Mouse (Mus musculus) stomach, embryonic 16.5 days (tissue): ENCODE results near the gene Dscaml1. TPM values are rescaled to one million over a fixed set of nuclear protein-coding genes. Genes with fewer than 3 reads are reported as not detected.

Source experiments
- ATAC-seq: fragments of 200-750 bp; cut with Nextera tagmentation; 2 replicates; pipeline ENCODE4 v1.8.0; 2017; ENCODE audit warnings: moderate number of reproducible peaks, moderate TSS enrichment; ENCODE audit not compliant: insufficient read depth, low FRiP score
- H3K27ac ChIP-seq: fragments of 300-500 bp; sonication (generic); 2 replicates; pipeline ENCODE4 v1.5.1; 2014; ENCODE audit warnings: low read length
- H3K27me3 ChIP-seq: fragments of 300-500 bp; sonication (generic); 2 replicates; pipeline ENCODE4 v1.6.1; 2014; ENCODE audit warnings: low read length, control low read depth, mixed read lengths; ENCODE audit not compliant: control insufficient read depth, insufficient read depth
- H3K36me3 ChIP-seq: fragments of 300-500 bp; sonication (generic); 2 replicates; pipeline ENCODE4 v1.6.1; 2014; ENCODE audit warnings: low read length; ENCODE audit not compliant: control insufficient read depth, insufficient read depth
- H3K4me1 ChIP-seq: fragments of 300-500 bp; sonication (generic); 2 replicates; pipeline ENCODE4 v1.6.1; 2014; ENCODE audit warnings: low read length, control low read depth, mixed read lengths; ENCODE audit not compliant: control insufficient read depth, insufficient read depth
- H3K4me2 ChIP-seq: fragments of 300-500 bp; sonication (generic); 2 replicates; pipeline ENCODE4 v1.6.1; 2014; ENCODE audit warnings: low read depth, low read length, mixed read lengths
- H3K4me3 ChIP-seq: fragments of 300-500 bp; sonication (generic); replicated peaks from 2 replicates; pipeline ENCODE4 v1.5.1; 2014; ENCODE audit warnings: mild to moderate bottlenecking, low read length
- H3K9ac ChIP-seq: fragments of 300-500 bp; sonication (generic); 2 replicates; pipeline ENCODE4 v1.6.1; 2014; ENCODE audit warnings: low read length
- H3K9me3 ChIP-seq: fragments of 300-500 bp; sonication (generic); replicated peaks from 2 replicates; pipeline ENCODE4 v1.6.1; 2016; ENCODE audit warnings: low read length, control low read depth; ENCODE audit not compliant: control insufficient read depth
- WGBS: fragments of 180-500 bp; shearing (Covaris S2); extraction: QIAGEN DNeasy Blood & Tissue Kit; methylation state at CpG from one replicate; pipeline ENCODE4 v1.1.7; 2014; 5-methylcytosine and 5-hydroxymethylcytosine counted together
- polyA plus RNA-seq: library from polyadenylated mRNA; unstranded; fragments of >200 nt; fragmentation: Nextera tagmentation; extraction: Ambion mirVana; gene quantifications from 2 replicates; pipeline ENCODE4 v1.2.1, GENCODE M21; 2015

Dscaml1 gene
- polyA plus RNA-seq, 1 experiment from 2014 or later = 0.30 TPM

GRCm38 (mm10) chr9:45415912-45416311 is 10.5 kb upstream of the Dscaml1 start:
- Histone ChIP-seq H3K9ac (no peak overlapping the region), H3K36me3 (no peaks in the 10 kb centered on the region), H3K4me3 (no peak overlapping the region), H3K27ac (no peak overlapping the region), H3K4me1 (peaks cover 4% of the 10 kb centered on the region; the same call in 1 of the 2 replicates), H3K27me3 (no peaks in the 10 kb centered on the region), H3K9me3 (no peaks in the 10 kb centered on the region), H3K4me2 (no peak overlapping the region)
- no peak for ATAC-seq
- 49% methylated on average over 4 of the region's 4 CpGs for WGBS

- Histone ChIP-seq H3K4me3 (peak overlapping the region; percentile 26; the same call in 1 of the 2 replicates), H3K36me3 (no peaks in the 10 kb centered on the region), H3K27ac (no peak overlapping the region), H3K9me3 (no peaks in the 10 kb centered on the region), H3K4me2 (peak overlapping the region; percentile 38), H3K27me3 (no peaks in the 10 kb centered on the region), H3K4me1 (no peaks in the 10 kb centered on the region), H3K9ac (peak overlapping the region; percentile 50; the same call in 1 of the 2 replicates)
- ATAC-seq = peak; percentile 66; the same call in 1 of the 2 replicates
- WGBS = 15% methylated on average over 8 of the region's 8 CpGs
Measured at GRCm38 (mm10) chr9:45417245-45417644, 9.2 kb upstream of the Dscaml1 start.

GRCm38 (mm10) chr9:45418252-45418651 is 8.2 kb upstream of the Dscaml1 start:
- Histone ChIP-seq H3K4me3 (no peak overlapping the region), H3K27me3 (no peaks in the 10 kb centered on the region), H3K27ac (no peak overlapping the region), H3K36me3 (no peaks in the 10 kb centered on the region), H3K4me2 (no peak overlapping the region), H3K4me1 (no peaks in the 10 kb centered on the region), H3K9ac (no peak overlapping the region), H3K9me3 (no peaks in the 10 kb centered on the region)
- 67% methylated on average over 8 of the region's 8 CpGs for WGBS
- ATAC-seq = no peak

GRCm38 (mm10) chr9:45421209-45421608 is 5.2 kb upstream of the Dscaml1 start:
- Histone ChIP-seq H3K4me1 (no peaks in the 10 kb centered on the region), H3K36me3 (no peaks in the 10 kb centered on the region), H3K4me2 (no peak overlapping the region), H3K27ac (no peak overlapping the region), H3K9me3 (no peaks in the 10 kb centered on the region), H3K27me3 (no peaks in the 10 kb centered on the region), H3K4me3 (no peak overlapping the region), H3K9ac (no peak overlapping the region)
- WGBS = 62% methylated on average over 8 of the region's 8 CpGs
- ATAC-seq = no peak

GRCm38 (mm10) chr9:45422761-45423298 is 3.6 kb upstream of the Dscaml1 start:
- H3K27ac ChIP-seq = no peak overlapping the region
- no peak for ATAC-seq
- 77% methylated on average over 7 of the region's 7 CpGs for WGBS
- H3K9ac ChIP-seq = no peak overlapping the region
- no peak overlapping the region for H3K4me2 ChIP-seq
- H3K9me3 ChIP-seq = no peaks in the 10 kb centered on the region
- no peaks in the 10 kb centered on the region for H3K27me3 ChIP-seq
- H3K4me3 ChIP-seq = no peak overlapping the region
- no peaks in the 10 kb centered on the region for H3K4me1 ChIP-seq
- no peaks in the 10 kb centered on the region for H3K36me3 ChIP-seq

GRCm38 (mm10) chr9:45429392-45429791 is 3.0 kb downstream of the Dscaml1 start:
- Histone ChIP-seq H3K27ac (no peak overlapping the region), H3K4me1 (peaks cover 3% of the 10 kb centered on the region; the same call in 1 of the 2 replicates), H3K4me3 (no peak overlapping the region), H3K9ac (no peak overlapping the region), H3K9me3 (no peaks in the 10 kb centered on the region), H3K4me2 (no peak overlapping the region), H3K27me3 (peaks cover 44% of the 10 kb centered on the region), H3K36me3 (no peaks in the 10 kb centered on the region)
- 20% methylated on average over 5 of the region's 5 CpGs for WGBS
- ATAC-seq = no peak

- peaks cover 3% of the 10 kb centered on the region; the same call in 1 of the 2 replicates for H3K4me1 ChIP-seq
- no peaks in the 10 kb centered on the region for H3K36me3 ChIP-seq
- H3K4me3 ChIP-seq = peak overlapping the region; percentile 39
- WGBS = 3% methylated on average over 49 of the region's 54 CpGs
- H3K27ac ChIP-seq = no peak overlapping the region
- H3K9me3 ChIP-seq = no peaks in the 10 kb centered on the region
- no peak for ATAC-seq
- 0 out of 2 replicates have a peak overlapping the region, but pooled peaks have one; percentile 27 for H3K9ac ChIP-seq
- H3K4me2 ChIP-seq = peak overlapping the region; percentile 54
- peaks cover 44% of the 10 kb centered on the region for H3K27me3 ChIP-seq
Measured at GRCm38 (mm10) chr9:45429951-45430697, 3.7 kb downstream of the Dscaml1 start.

GRCm38 (mm10) chr9:45430698-45430959 is 4.2 kb downstream of the Dscaml1 start:
- peaks cover 44% of the 10 kb centered on the region for H3K27me3 ChIP-seq
- no peaks in the 10 kb centered on the region for H3K9me3 ChIP-seq
- 0 out of 2 replicates have a peak overlapping the region, but pooled peaks have one; percentile 6 for H3K9ac ChIP-seq
- ATAC-seq = no peak
- WGBS = 3% methylated on average over 16 of the region's 17 CpGs
- H3K27ac ChIP-seq = no peak overlapping the region
- peaks cover 3% of the 10 kb centered on the region; the same call in 1 of the 2 replicates for H3K4me1 ChIP-seq
- H3K4me2 ChIP-seq = peak overlapping the region; percentile 54
- no peaks in the 10 kb centered on the region for H3K36me3 ChIP-seq
- peak overlapping the region; percentile 39 for H3K4me3 ChIP-seq

- peaks cover 3% of the 10 kb centered on the region; the same call in 1 of the 2 replicates for H3K4me1 ChIP-seq
- peak overlapping the region; percentile 54 for H3K4me2 ChIP-seq
- ATAC-seq = no peak
- H3K9ac ChIP-seq = no peak overlapping the region
- 3% methylated on average over 26 of the region's 26 CpGs for WGBS
- H3K9me3 ChIP-seq = no peaks in the 10 kb centered on the region
- peaks cover 44% of the 10 kb centered on the region for H3K27me3 ChIP-seq
- no peaks in the 10 kb centered on the region for H3K36me3 ChIP-seq
- H3K4me3 ChIP-seq = peak overlapping the region; percentile 39
- no peak overlapping the region for H3K27ac ChIP-seq
Measured at GRCm38 (mm10) chr9:45431150-45431549, 4.7 kb downstream of the Dscaml1 start.
